Mouse (Mus musculus) liver, embryonic 14.5 days (tissue): Measurements from ENCODE around the gene Lsg1. TPM values are rescaled to one million over a fixed set of nuclear protein-coding genes. Genes with fewer than 3 reads are reported as not detected.

ENCODE experiments used
- ATAC-seq: fragments of 200-750 bp; cut with Nextera tagmentation; 2 replicates; pipeline ENCODE4 v1.8.0; 2017; ENCODE audit warnings: moderate number of reproducible peaks, mild to moderate bottlenecking, moderate library complexity; ENCODE audit not compliant: insufficient read depth
- DNase-seq, 3 experiments: peaks; one replicate each; pipeline ENCODE4 v3.0.0-alpha.2; 2012 to 2013; ENCODE audit warnings: low read depth in 3 of 3, low spot score in 3 of 3
- H3K27ac ChIP-seq: fragments of 300-500 bp; sonication (generic); 2 replicates; pipeline ENCODE4 v1.5.1; 2014; ENCODE audit warnings: moderate library complexity, mild to moderate bottlenecking, control low read depth, inconsistent platforms
- H3K27me3 ChIP-seq: fragments of 300-500 bp; sonication (generic); 2 replicates; pipeline ENCODE4 v1.6.1; 2014; ENCODE audit warnings: mild to moderate bottlenecking, low read length, moderate library complexity; ENCODE audit not compliant: control insufficient read depth, insufficient read depth
- H3K36me3 ChIP-seq: fragments of 300-500 bp; sonication (generic); replicated peaks from 2 replicates; pipeline ENCODE4 v1.6.1; 2014; ENCODE audit warnings: low read depth; ENCODE audit not compliant: control insufficient read depth, insufficient read depth
- H3K4me1 ChIP-seq, 2 experiments: fragments of 200-500 bp in 1 of 2; fragments of 300-500 bp in 1 of 2; sonication (generic) in 1 of 2; replicated peaks; 2 replicates each; pipeline ENCODE4 v1.6.1; 2012 to 2014; ENCODE audit warnings: antibody characterized with exemption in 1 of 2, inconsistent platforms in 1 of 2, low read length in 1 of 2; ENCODE audit not compliant: control insufficient read depth in 2 of 2, insufficient read depth in 2 of 2
- H3K4me2 ChIP-seq: fragments of 300-500 bp; sonication (generic); 2 replicates; pipeline ENCODE4 v1.6.1; 2014; ENCODE audit warnings: low read depth, mild to moderate bottlenecking, control low read depth, moderate library complexity
- H3K4me3 ChIP-seq, 2 experiments: fragments of 200-500 bp in 1 of 2; fragments of 300-500 bp in 1 of 2; sonication (generic) in 1 of 2; 2 replicates each; pipeline ENCODE4 v1.5.1; 2012 to 2014; ENCODE audit warnings: low read depth in 2 of 2, low read length in 2 of 2, mild to moderate bottlenecking in 2 of 2, control low read depth in 1 of 2, inconsistent platforms in 1 of 2, moderate library complexity in 1 of 2; ENCODE audit not compliant: insufficient read depth in 1 of 2
- H3K9ac ChIP-seq: fragments of 300-500 bp; sonication (generic); replicated peaks from 2 replicates; pipeline ENCODE4 v1.6.1; 2014; ENCODE audit warnings: mild to moderate bottlenecking, control low read depth, moderate library complexity
- H3K9me3 ChIP-seq: fragments of 300-500 bp; sonication (generic); 2 replicates; pipeline ENCODE4 v1.6.1; 2016; ENCODE audit warnings: low read length, mixed read lengths; ENCODE audit not compliant: control insufficient read depth
- CTCF ChIP-seq: IDR thresholded peaks from 2 replicates; pipeline ENCODE4 v1.5.1; 2016; ENCODE audit warnings: antibody characterized with exemption, low read depth, control low read depth
- EP300 ChIP-seq: IDR thresholded peaks from 2 replicates; pipeline ENCODE4 v1.6.1; 2016; ENCODE audit warnings: antibody characterized with exemption, low read depth
- WGBS: fragments of 180-500 bp; shearing (Covaris S2); extraction: QIAGEN DNeasy Blood & Tissue Kit; methylation state at CpG from one replicate; pipeline ENCODE4 v1.1.7; 2014; ENCODE audit not compliant: insufficient replicate concordance; 5-methylcytosine and 5-hydroxymethylcytosine counted together
- polyA plus RNA-seq, 2 experiments: library from polyadenylated mRNA; depleted of rRNA in 1 of 2; stranded (reverse) in 1 of 2; unstranded in 1 of 2; fragments of >200 nt; fragmentation: Nextera tagmentation in 1 of 2; extraction: Ambion mirVana in 1 of 2; gene quantifications; 2 replicates each; pipeline versions ENCODE4 v1.2.1 to v1.2.3; 2012 to 2014

Gene Lsg1
- polyA plus RNA-seq, 2 experiments = 12.3 to 28.2 TPM

DNA sequence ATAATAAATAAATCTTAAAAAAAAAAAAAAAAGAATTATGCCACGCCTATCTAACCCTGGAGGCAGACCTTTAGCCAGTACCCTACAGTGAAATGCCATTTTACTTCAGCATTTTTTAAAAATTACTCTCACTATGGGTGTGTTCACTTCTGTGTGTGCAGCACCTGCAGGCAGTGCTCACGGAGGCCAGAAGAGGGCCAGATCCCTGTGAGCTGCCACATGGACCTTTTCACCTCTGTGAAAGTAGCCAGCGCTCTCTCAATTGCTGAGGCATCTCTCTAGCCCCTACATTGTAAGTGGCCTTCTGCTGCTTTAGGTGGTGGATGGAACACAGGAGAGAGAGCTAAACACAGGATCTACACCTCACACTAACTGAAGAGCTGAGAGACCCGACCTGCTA is 17.2 kb downstream of the Lsg1 start:
- TF ChIP-seq CTCF (no peak; the same call in 1 of the 2 replicates), EP300 (no peak)
- Histone ChIP-seq H3K9ac (no peak overlapping the region), H3K36me3 (peaks cover 74% of the 10 kb centered on the region), H3K9me3 (no peaks in the 10 kb centered on the region), H3K4me3 (no peak overlapping the region), H3K27ac (no peak overlapping the region), H3K4me2 (no peak overlapping the region), H3K27me3 (no peaks in the 10 kb centered on the region), H3K4me1 (peaks cover 12 to 14% of the 10 kb centered on the region in 2 experiments)
- DNase-seq = no peak
- no peak for ATAC-seq
- 81% methylated on average over 4 of the region's 4 CpGs for WGBS

DNA sequence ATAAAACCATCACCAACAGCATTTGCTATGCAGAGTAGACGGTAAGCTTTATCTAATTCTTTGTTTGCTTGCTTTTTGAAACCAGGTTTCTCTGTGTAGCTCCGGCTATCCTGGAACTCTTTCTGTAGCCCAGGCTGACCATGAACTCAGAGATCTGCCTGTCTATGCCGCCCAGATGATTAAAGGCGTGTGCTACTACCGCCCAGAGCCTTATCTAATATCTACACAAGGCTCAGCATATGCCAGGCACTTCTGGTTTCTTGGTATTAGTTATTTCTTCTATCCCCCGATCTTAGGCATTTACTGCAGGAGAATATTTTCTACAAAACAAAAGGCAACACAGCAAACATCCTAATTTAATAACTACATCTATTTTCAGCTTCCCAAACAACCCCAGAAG is 21.8 kb downstream of the Lsg1 start:
- ATAC-seq (peak; percentile 95), DNase-seq (peak; percentile 56 to 63 (median 62))
- WGBS = 25% methylated on average over 6 of the region's 6 CpGs
- peaks cover 18% of the 10 kb centered on the region in 2 experiments for H3K4me1 ChIP-seq
- peak overlapping the region; percentile 63 for H3K27ac ChIP-seq
- no peaks in the 10 kb centered on the region for H3K27me3 ChIP-seq
- no peak overlapping the region for H3K4me3 ChIP-seq
- H3K36me3 ChIP-seq = peaks cover 77% of the 10 kb centered on the region
- no peaks in the 10 kb centered on the region for H3K9me3 ChIP-seq
- no peak for TF ChIP-seq CTCF
- TF ChIP-seq EP300 = peak; percentile 82
- peak overlapping the region; percentile 28 for H3K9ac ChIP-seq
- H3K4me2 ChIP-seq = peak overlapping the region; percentile 58

DNA sequence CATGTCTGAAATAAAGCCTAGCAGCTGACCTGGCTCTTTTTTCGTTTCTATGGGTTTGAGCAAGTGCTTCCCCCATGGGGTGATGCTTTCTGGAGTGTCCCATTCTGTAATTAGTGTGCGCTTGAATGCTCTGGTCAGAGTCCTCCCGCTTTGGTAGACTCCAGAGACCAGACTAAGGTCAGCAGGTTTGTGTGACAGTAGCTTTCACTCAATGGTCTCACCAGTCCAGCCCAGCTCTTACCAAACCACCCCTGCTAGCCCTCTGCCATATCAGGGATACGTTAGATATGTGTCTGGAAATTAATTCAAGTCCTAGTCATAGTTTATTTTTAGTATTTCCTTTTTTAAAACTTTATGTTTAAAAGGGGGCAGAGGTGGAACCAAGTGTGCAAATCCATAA is 26.8 kb downstream of the Lsg1 start:
- DNase-seq = no peak
- Histone ChIP-seq H3K9ac (no peak overlapping the region), H3K27ac (no peak overlapping the region), H3K4me3 (no peak overlapping the region), H3K27me3 (no peaks in the 10 kb centered on the region), H3K4me1 (peaks cover 8 to 10% of the 10 kb centered on the region in 2 experiments), H3K4me2 (no peak overlapping the region), H3K36me3 (peaks cover 51% of the 10 kb centered on the region), H3K9me3 (no peaks in the 10 kb centered on the region; the same call in 1 of the 2 replicates)
- 73% methylated on average over 4 of the region's 4 CpGs for WGBS
- TF ChIP-seq CTCF = no peak
- no peak for ATAC-seq

DNA sequence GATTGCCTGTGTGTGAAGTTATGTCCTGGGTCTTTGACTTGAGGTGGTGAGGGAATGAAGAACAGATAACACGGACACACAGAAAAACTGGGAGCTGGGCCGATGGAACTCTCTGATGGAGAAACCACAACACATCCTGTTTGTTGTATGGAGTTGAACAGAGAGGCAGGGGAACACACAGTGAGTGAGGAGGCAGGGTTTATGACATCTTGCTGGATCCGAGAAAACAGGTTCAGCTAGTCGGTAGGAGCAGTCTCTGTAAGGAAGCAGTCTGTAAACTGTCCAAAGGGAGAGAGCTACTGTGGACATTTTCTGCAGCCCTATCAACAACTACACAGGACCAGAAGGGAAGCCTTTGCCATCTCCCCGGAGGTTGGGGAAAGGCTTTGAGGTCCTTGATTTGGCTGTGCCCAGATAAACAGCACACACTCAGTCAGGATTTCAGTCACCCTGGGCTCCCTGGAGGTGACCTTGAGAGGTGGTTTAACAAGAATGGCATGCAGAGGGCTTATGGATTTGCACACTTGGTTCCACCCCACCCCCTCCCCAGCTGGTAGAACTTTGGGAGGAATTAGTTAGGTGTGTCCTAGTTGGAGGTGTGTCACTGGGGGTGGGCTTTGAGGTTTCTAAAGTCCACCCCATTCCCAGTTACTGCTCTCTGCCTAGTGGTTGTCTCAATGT is 27.9 kb downstream of the Lsg1 start:
- no peaks in the 10 kb centered on the region; the same call in 1 of the 2 replicates for H3K9me3 ChIP-seq
- no peak overlapping the region for H3K4me2 ChIP-seq
- no peaks in the 10 kb centered on the region for H3K27me3 ChIP-seq
- H3K4me3 ChIP-seq = no peak overlapping the region
- peaks cover 41% of the 10 kb centered on the region for H3K36me3 ChIP-seq
- H3K27ac ChIP-seq = no peak overlapping the region
- no peak overlapping the region for H3K9ac ChIP-seq
- H3K4me1 ChIP-seq = no peaks in the 10 kb centered on the region; a peak in 1 of 4 replicates
- TF ChIP-seq EP300 = no peak
- no peak for TF ChIP-seq CTCF
- ATAC-seq = no peak
- DNase-seq = no peak
- WGBS = 75% methylated on average over 5 of the region's 5 CpGs

DNA sequence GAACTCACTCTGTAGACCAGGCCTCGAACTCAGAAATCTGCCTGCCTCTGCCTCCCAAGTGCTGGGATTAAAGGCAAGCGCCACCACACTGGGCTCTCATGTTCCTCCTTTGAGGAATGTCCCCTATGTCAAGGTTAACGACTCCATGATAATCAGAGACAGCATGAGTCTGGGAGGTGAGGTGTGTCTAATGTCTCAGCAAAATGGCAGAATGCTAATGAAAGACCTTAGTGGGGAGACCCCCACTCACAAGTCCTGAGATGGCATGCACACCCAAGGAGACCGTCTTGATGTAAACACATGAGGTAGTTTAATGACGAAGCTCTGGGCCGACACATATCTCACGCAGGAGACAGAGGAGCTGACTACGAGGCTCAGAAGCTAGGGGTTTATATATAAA is 33.3 kb downstream of the Lsg1 start:
- no peak for DNase-seq
- H3K36me3 ChIP-seq = no peaks in the 10 kb centered on the region
- no peak overlapping the region for H3K9ac ChIP-seq
- no peaks in the 10 kb centered on the region; the same call in 1 of the 2 replicates for H3K9me3 ChIP-seq
- H3K27ac ChIP-seq = no peak overlapping the region
- no peak overlapping the region for H3K4me3 ChIP-seq
- no peak overlapping the region for H3K4me2 ChIP-seq
- 73% methylated on average over 8 of the region's 8 CpGs for WGBS
- no peak for ATAC-seq
- H3K27me3 ChIP-seq = peaks cover 8% of the 10 kb centered on the region
- no peak for TF ChIP-seq CTCF
- no peak for TF ChIP-seq EP300
- H3K4me1 ChIP-seq = peaks cover 0 to 2% of the 10 kb centered on the region in 2 experiments; a peak in 2 of 4 replicates
